Mouse (Mus musculus) monocyte, adult 2 months (primary cell): Measurements from ENCODE around the gene Tsga10ip.
"Not testable (repeated sequence)": the region's sequence is repeated elsewhere in the genome, so short reads cannot be mapped to it uniquely, and the experiment has no call there.

Experiments used
- DNase-seq, 2 experiments: peaks; one replicate each; pipeline ENCODE4 v3.0.0; 2022; ENCODE audit warnings: low spot score in 2 of 2, low read depth in 1 of 2

Gene Tsga10ip

GRCm38 (mm10) chr19:5424092-5424781 is 21.9 kb upstream of the Tsga10ip start:
- DNase-seq: no peak

GRCm38 (mm10) chr19:5423561-5423960 is 21.2 kb upstream of the Tsga10ip start:
- DNase-seq: no peak

GRCm38 (mm10) chr19:5422895-5423443 is 20.6 kb upstream of the Tsga10ip start:
- no peak for DNase-seq

GRCm38 (mm10) chr19:5422267-5422666 is 19.9 kb upstream of the Tsga10ip start:
- no peak for DNase-seq

- DNase-seq: no peak
These were observed 19.5 kb upstream of the Tsga10ip start for GRCm38 (mm10) chr19:5421784-5422183.

- no peak for DNase-seq
These were observed 18.3 kb upstream of the Tsga10ip start for GRCm38 (mm10) chr19:5420579-5420978.

GRCm38 (mm10) chr19:5419630-5420029 is 17.3 kb upstream of the Tsga10ip start:
- DNase-seq: no peak

- DNase-seq: no peak
These were observed 16.6 kb upstream of the Tsga10ip start for GRCm38 (mm10) chr19:5418750-5419466.

- DNase-seq: no peak
These were observed 12.2 kb upstream of the Tsga10ip start for GRCm38 (mm10) chr19:5414534-5414957.

- DNase-seq: no peak
These were observed 11.5 kb upstream of the Tsga10ip start for GRCm38 (mm10) chr19:5413840-5414239.

- no peak for DNase-seq
These were observed 9.6 kb upstream of the Tsga10ip start for GRCm38 (mm10) chr19:5411961-5412360.

- no peak for DNase-seq
These were observed 8.3 kb upstream of the Tsga10ip start for GRCm38 (mm10) chr19:5410641-5411040.

GRCm38 (mm10) chr19:5409068-5409467 is 6.7 kb upstream of the Tsga10ip start:
- no peak for DNase-seq

GRCm38 (mm10) chr19:5408057-5409001 is 6.0 kb upstream of the Tsga10ip start:
- peak in 1 of 2 experiments; percentile 56 for DNase-seq

- DNase-seq: peak in 1 of 2 experiments; percentile 67
These were observed 4.8 kb upstream of the Tsga10ip start for GRCm38 (mm10) chr19:5407133-5407532.

GRCm38 (mm10) chr19:5406531-5407126 is 4.3 kb upstream of the Tsga10ip start:
- peak in 1 of 2 experiments; percentile 49 for DNase-seq

- DNase-seq: no peak
These were observed 3.6 kb upstream of the Tsga10ip start for GRCm38 (mm10) chr19:5405924-5406323.

GRCm38 (mm10) chr19:5401073-5401472 is 1.3 kb downstream of the Tsga10ip start:
- DNase-seq: not testable (repeated sequence)

- DNase-seq: no peak
These were observed 7.0 kb downstream of the Tsga10ip start for GRCm38 (mm10) chr19:5395371-5395770.

GRCm38 (mm10) chr19:5394168-5394567 is 8.2 kb downstream of the Tsga10ip start:
- DNase-seq: no peak

- no peak for DNase-seq
These were observed 9.4 kb downstream of the Tsga10ip start for GRCm38 (mm10) chr19:5392892-5393291.
